Mouse (Mus musculus) urinary bladder, postnatal 25 days (tissue): Measurements from ENCODE around the gene 2310022A10Rik.
"Not testable (repeated sequence)": the region's sequence is repeated elsewhere in the genome, so short reads cannot be mapped to it uniquely, and the experiment has no call there.

Experiments used
- DNase-seq: peaks from one replicate; pipeline ENCODE4 v3.0.0; 2022; ENCODE audit warnings: low spot score

Gene 2310022A10Rik

DNA sequence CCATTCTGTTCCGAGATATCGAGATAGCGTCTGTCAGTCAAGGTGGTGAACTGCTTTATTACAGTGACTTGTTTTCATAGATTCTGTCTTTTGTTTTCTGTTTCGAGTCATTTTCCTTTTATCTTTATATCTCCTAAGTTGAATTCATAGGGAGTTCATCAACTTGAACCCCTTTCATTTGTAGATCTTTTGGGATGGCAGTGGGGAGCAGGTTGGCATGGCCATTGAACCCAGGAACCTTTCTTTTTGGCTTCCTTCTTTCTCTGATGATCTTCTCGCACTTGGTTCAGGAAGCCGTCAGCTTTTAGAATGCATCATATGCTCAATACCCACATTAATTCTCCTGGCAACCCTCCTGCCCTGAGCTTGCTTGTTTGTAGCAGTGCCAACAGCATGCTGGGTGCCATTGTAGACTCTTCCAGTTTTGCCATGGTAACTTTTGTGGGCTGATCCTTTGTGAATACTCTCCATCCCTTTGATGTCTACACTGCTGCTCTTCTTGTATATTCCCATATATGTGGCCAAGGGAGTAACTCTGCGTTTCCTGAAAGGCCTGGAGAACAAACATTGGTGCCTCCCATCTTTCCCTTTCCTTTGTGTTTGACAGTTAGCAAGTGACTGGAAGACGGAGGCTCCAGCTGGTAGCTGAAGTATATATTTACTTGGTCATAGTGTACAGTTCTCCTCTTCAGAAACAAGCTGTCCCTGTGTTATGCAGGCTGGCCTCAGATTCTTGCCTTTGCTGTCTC, 60.9 kb downstream of the 2310022A10Rik start:
- no peak for DNase-seq

DNA sequence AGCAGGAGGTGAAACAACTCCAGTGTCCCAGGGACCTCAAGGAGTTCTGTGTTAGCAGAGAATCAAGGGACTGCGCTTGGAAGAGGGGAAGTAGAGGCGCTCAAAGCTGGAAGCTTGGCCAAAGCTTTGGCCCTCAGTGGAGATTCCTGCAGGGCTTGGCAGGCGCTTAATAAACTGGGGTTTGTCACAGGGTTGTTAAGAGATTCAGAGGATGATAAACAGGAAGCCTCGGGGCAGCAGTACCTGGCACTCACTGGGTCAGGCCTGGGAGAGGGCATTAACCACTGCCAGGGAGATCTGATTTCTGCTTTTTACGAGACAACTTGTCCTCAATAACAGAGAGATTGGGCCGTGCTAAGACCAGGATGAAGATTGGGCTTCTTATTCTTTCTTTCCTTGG, 68.0 kb downstream of the 2310022A10Rik start:
- no peak for DNase-seq

DNA sequence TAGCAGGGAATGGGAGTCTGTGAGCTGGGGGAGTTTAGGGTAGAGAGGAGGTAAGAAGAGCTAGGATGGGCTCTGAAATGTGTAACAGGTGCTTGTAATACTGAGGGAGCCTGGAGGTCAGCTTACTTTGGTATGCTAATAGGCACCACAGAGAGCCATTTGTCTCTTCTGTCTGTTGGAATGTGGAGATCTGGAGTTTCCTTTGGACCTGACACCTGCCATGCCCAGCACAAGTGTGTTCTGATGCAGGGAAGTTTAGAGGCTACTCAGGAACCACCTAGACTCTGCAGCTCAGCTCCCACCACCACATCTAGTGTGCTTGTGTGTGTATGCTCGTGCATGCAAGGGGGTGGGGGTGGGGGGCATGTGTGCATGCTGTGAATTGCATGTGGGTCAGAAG, 69.2 kb downstream of the 2310022A10Rik start:
- no peak for DNase-seq

DNA sequence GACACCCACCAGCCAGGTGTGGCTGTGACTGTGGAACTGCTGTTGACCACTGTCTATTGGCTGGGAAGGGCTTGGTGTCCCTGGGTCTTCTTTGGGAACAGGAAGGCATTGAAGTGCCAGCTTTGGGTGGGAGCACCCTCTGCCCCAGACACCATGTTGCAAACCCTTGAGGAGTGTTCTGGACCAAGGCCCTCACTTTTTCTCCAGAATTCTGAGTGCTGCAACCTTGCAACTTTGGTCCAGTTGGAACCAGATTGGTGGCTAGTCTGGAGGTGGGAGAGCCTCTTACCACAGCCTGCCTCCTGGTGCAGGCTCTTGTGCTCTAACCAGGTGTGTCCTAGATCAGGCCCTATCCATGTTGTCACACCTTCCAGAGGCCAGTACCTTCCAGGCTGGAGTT, 71.9 kb downstream of the 2310022A10Rik start:
- DNase-seq, result no peak

DNA sequence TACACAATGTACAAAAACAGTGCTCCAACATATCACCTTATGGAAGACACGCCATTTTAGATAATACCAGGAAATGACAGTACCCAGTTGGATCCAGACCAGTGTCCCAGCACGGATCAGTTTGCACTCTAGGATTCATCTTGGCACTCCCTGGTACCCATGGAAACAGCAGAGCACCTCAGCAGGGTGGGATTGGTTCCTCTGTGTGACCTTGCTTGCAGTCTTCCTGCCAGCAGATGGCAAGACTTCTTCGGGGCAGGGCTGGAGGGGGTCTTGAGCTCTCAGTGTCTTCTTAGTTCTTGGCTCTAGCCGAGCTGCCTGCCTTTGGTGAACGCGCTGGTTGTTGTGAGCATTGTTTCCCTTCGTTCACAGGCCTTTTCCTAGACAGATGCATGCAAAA, 74.7 kb downstream of the 2310022A10Rik start:
- no peak for DNase-seq

DNA sequence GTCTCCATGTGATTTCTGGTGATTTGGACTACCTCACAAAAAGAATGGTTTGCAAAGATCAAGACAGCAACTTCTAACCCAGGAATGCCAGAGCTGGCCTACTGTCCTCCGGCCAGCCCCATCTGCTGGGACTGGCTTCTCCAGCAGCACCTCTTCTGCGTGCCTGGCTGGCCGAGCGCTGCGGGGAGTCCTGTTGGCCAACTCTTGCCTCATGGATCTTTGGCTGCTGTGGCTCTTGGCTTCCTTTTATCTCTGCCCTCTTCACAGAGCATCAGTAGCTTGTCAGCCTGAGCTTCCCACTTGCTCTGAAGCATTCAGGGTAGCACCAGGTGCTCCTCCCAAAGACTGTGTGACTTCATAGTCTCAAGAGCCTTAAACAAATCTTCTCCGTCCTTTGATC, 75.2 kb downstream of the 2310022A10Rik start:
- no peak for DNase-seq

DNA sequence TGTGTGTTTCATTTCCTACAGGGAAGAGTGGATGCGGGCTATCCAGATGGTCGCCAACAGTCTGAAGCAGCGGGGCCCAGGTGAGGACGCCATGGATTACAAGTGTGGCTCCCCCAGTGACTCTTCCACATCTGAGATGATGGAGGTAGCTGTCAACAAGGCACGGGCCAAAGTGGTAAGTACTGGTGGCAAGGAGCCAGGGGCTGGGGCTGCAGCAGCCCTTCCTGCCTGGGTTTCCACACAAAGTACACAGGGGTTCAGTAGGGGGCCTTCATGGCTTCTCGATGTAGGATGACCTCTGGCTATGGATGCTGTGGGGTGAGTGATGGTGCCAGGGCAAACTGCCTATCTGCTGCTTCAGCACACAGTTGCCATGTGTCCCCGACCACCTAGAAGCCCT, 75.8 kb downstream of the 2310022A10Rik start:
- not testable (repeated sequence) for DNase-seq

DNA sequence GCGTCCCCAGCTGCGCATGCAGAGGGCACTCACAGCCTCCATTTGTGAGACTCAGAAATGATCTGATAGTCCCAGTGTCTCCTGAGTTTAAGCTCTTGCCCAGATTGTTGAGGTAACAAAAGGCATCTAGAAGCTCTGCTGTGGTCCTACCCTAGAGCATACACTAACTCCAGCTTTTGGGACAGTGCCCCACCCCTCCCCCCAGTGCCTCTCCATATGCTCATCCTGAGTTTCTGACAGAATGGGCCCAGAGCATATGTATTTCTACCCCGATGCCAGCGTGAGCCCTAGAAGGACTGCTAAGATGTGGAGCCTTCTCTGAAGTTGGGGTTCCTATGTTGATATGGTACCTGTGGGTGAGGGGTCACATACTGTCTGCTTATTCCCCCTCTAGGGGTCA, 78.4 kb downstream of the 2310022A10Rik start:
- no peak for DNase-seq
